In the genomic region with DNA sequence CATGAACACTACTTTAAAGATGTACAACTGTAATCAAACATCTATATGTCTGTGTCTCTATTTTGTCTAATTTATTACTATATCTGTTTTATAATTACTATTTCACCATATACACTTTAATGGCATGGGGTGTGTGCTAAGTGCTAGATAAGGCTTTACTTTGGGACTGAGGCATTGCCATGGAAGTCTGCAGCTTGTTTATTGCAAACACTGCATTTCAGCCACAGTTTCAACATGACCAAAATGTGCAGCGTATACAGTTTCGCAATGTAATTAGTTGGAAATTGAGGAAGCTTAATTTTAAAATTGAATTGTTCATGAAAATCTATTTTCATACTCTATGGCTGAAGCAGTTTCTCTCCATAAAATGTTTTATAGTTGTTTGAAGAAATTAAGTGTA, we compare ENCODE assay signal across 17 mouse cellular contexts.
"Had no signal": no experiment of that assay in that cellular context is flagged by ENCODE, and none has a peak within 500 bp of the region (broad histone marks: within the 10 kb centered on the region; RNA-seq: fewer than 3 reads in every experiment).

No protein-coding gene starts in this region.

- H3K36me3 ChIP-seq: liver, embryonic 15.5 days; lung, embryonic 15.5 days; midbrain, embryonic 12.5 days; midbrain, embryonic 15.5 days; neural tube, embryonic 13.5 days; stomach, embryonic 15.5 days had no signal

- H3K27ac ChIP-seq: kidney, postnatal 0 days; left cerebral cortex, adult 2 months; liver, embryonic 15.5 days; lung, embryonic 15.5 days; midbrain, embryonic 12.5 days; midbrain, embryonic 15.5 days; neural tube, embryonic 13.5 days; stomach, embryonic 15.5 days had no signal

- H3K4me1 ChIP-seq: liver, embryonic 15.5 days; lung, embryonic 15.5 days; midbrain, embryonic 12.5 days; midbrain, embryonic 15.5 days; neural tube, embryonic 13.5 days; stomach, embryonic 15.5 days had no signal

- H3K9ac ChIP-seq: liver, embryonic 15.5 days; lung, embryonic 15.5 days; midbrain, embryonic 12.5 days; midbrain, embryonic 15.5 days; neural tube, embryonic 13.5 days; stomach, embryonic 15.5 days had no signal

- DNase-seq: kidney, adult 2 months; kidney, postnatal 25 days; layer of hippocampus, postnatal 36 days; retina, postnatal 1 day; right cerebral cortex, postnatal 4 days; spleen, adult 18-20 months; thymus, postnatal 25 days had no signal

- H3K9me3 ChIP-seq: liver, embryonic 15.5 days; lung, embryonic 15.5 days; midbrain, embryonic 12.5 days; midbrain, embryonic 15.5 days; neural tube, embryonic 13.5 days; stomach, embryonic 15.5 days had no signal

- H3K4me3 ChIP-seq: left cerebral cortex, adult 2 months; liver, embryonic 15.5 days; lung, embryonic 15.5 days; midbrain, embryonic 12.5 days; midbrain, embryonic 15.5 days; neural tube, embryonic 13.5 days; stomach, embryonic 15.5 days had no signal

- H3K4me2 ChIP-seq: liver, embryonic 11.5 days; liver, embryonic 15.5 days; lung, embryonic 15.5 days; midbrain, embryonic 12.5 days; midbrain, embryonic 15.5 days; neural tube, embryonic 13.5 days; stomach, embryonic 15.5 days had no signal

- H3K27me3 ChIP-seq: liver, embryonic 15.5 days; lung, embryonic 15.5 days; midbrain, embryonic 12.5 days; midbrain, embryonic 15.5 days; neural tube, embryonic 13.5 days; stomach, embryonic 15.5 days had no signal

- ATAC-seq: intestine, postnatal 0 days; midbrain, embryonic 15.5 days had no signal
